Mouse (Mus musculus): ENCODE measurements at regions not wholly inside any gene's neighbourhood (a gene's known extent, or its start where the extent isn't known, plus 50 kb on each side); places are given as distances from the start of the nearest gene placed in this dataset.

DNA sequence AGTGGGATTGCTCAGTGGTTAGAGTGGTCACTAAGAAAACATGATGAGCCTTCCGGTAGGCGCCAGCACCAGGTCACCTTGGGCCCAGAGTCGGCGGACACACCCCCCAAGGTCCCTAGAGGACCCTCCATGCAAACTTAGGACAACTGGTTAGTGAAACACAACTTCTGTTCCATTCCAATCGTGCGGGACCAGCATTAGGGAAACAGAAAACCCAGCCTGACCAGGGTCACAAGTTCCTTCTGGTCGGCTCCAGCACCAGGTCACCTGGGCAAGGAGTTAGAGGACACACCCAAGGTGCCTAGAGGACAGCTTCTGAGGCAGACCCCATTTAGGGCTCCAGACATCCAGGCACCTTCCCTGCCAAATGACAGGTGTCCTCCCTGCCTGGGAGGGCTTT, 109.4 kb upstream of the Mvb12b start:
- 95% methylated on average over 7 of the region's 7 CpGs for WGBS
- Histone ChIP-seq H3K9ac (no peak overlapping the region), H3K4me2 (no peak overlapping the region), H3K4me3 (ENCODE audit: low read depth, low read length) (no peak overlapping the region), H3K27ac (ENCODE audit: low read depth) (no peak overlapping the region), H3K4me1 (ENCODE audit: insufficient read depth) (no peaks in the 10 kb centered on the region), H3K36me3 (ENCODE audit: insufficient read depth) (no peaks in the 10 kb centered on the region), H3K27me3 (ENCODE audit: insufficient read depth, low read length) (no peaks in the 10 kb centered on the region), H3K9me3 (ENCODE audit: low read depth, low read length) (no peaks in the 10 kb centered on the region)
- no peak for DNase-seq
- no peak for ATAC-seq (ENCODE audit: insufficient read depth)
- TF ChIP-seq CTCF (IDR thresholded peaks at IDR 0.05; ENCODE audit: low read depth) = no peak

- ATAC-seq (ENCODE audit: insufficient read depth) = no peak
Measured at GRCm38 (mm10) chr2:33996331-33996730, 108.6 kb upstream of the Mvb12b start.

GRCm38 (mm10) chr2:33991299-33991698, 103.6 kb upstream of the Mvb12b start:
- H3K9ac ChIP-seq = no peak overlapping the region
- no peaks in the 10 kb centered on the region for H3K27me3 ChIP-seq (ENCODE audit: insufficient read depth, low read length)
- H3K36me3 ChIP-seq (ENCODE audit: insufficient read depth) = no peaks in the 10 kb centered on the region
- no peak overlapping the region for H3K4me2 ChIP-seq
- WGBS = 81% methylated on average over 4 of the region's 4 CpGs
- H3K4me3 ChIP-seq (ENCODE audit: low read depth, low read length) = no peak overlapping the region
- H3K4me1 ChIP-seq (ENCODE audit: insufficient read depth) = no peaks in the 10 kb centered on the region
- no peak overlapping the region for H3K27ac ChIP-seq (ENCODE audit: low read depth)
- no peak for ATAC-seq (ENCODE audit: insufficient read depth)
- no peak for TF ChIP-seq CTCF (IDR thresholded peaks at IDR 0.05; ENCODE audit: low read depth)
- DNase-seq = no peak
- no peaks in the 10 kb centered on the region for H3K9me3 ChIP-seq (ENCODE audit: low read depth, low read length)

More at GRCm38 (mm10) chr2:33996331-33996730, 108.6 kb upstream of the Mvb12b start:
- Histone ChIP-seq H3K27ac (ENCODE audit: low read depth) (no peak overlapping the region), H3K36me3 (ENCODE audit: insufficient read depth) (no peaks in the 10 kb centered on the region), H3K4me1 (ENCODE audit: insufficient read depth) (no peaks in the 10 kb centered on the region), H3K9ac (no peak overlapping the region), H3K4me2 (no peak overlapping the region), H3K27me3 (ENCODE audit: insufficient read depth, low read length) (no peaks in the 10 kb centered on the region), H3K4me3 (ENCODE audit: low read depth, low read length) (no peak overlapping the region), H3K9me3 (ENCODE audit: low read depth, low read length) (no peaks in the 10 kb centered on the region)
- TF ChIP-seq CTCF (IDR thresholded peaks at IDR 0.05; ENCODE audit: low read depth) = no peak
- 93% methylated on average over 2 of the region's 2 CpGs for WGBS
- no peak for DNase-seq

GRCm38 (mm10) chr2:33990711-33991110, 103.0 kb upstream of the Mvb12b start:
- ATAC-seq (ENCODE audit: insufficient read depth) = no peak
- Histone ChIP-seq H3K4me3 (ENCODE audit: low read depth, low read length) (no peak overlapping the region), H3K36me3 (ENCODE audit: insufficient read depth) (no peaks in the 10 kb centered on the region), H3K4me1 (ENCODE audit: insufficient read depth) (no peaks in the 10 kb centered on the region), H3K9me3 (ENCODE audit: low read depth, low read length) (no peaks in the 10 kb centered on the region), H3K27ac (ENCODE audit: low read depth) (no peak overlapping the region), H3K4me2 (no peak overlapping the region), H3K27me3 (ENCODE audit: insufficient read depth, low read length) (no peaks in the 10 kb centered on the region), H3K9ac (no peak overlapping the region)
- no peak for DNase-seq
- no peak for TF ChIP-seq CTCF (IDR thresholded peaks at IDR 0.05; ENCODE audit: low read depth)
- WGBS = 91% methylated on average over 6 of the region's 6 CpGs

DNA sequence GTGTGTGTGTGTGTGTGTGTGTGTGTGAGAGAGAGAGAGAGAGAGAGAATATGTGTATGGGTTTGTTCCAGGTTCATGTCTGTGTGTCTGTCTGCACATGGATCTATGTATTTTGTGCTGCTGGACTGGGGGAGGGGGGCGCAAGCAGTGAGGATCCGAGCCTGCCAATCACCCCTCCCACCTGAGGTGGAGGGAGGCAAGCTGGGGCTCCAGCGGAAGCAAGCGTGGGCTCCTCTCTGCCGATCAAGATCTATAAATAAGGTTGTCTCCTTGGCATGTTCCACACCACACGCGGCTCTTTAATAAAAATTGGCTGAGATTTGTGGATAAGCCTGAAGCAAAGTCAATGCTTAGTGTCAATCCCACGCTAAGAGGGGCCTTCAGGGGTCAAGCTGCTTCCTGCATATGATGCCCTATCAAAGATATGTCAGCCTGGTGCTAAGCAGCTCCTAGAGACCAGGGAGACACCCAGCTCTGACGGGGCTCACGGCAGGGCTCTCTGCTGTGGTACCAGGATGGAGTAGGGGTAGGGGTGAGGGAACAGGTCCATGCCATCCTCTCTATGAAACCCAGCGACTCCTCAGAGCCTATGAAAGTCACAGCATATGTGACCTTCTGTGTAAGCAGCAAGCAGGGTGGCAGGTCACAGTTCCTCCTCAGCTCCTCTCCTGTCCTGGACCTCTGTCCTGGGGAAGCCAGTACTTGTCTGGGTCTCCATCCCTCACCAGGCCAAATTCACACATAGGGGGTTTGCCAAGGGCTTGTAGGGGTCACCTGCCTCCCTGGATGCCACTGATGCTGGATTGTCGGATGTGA, 102.0 kb upstream of the Mvb12b start:
- Histone ChIP-seq H3K4me2 (no peak overlapping the region), H3K4me1 (ENCODE audit: insufficient read depth) (no peaks in the 10 kb centered on the region), H3K36me3 (ENCODE audit: insufficient read depth) (no peaks in the 10 kb centered on the region), H3K9me3 (ENCODE audit: low read depth, low read length) (no peaks in the 10 kb centered on the region), H3K9ac (no peak overlapping the region), H3K27ac (ENCODE audit: low read depth) (no peak overlapping the region), H3K4me3 (ENCODE audit: low read depth, low read length) (no peak overlapping the region), H3K27me3 (ENCODE audit: insufficient read depth, low read length) (no peaks in the 10 kb centered on the region)
- WGBS = 55% methylated on average over 12 of the region's 12 CpGs
- DNase-seq = no peak
- ATAC-seq (ENCODE audit: insufficient read depth) = no peak
- TF ChIP-seq CTCF (IDR thresholded peaks at IDR 0.05; ENCODE audit: low read depth) = no peak

GRCm38 (mm10) chr2:33986420-33986819, 98.7 kb upstream of the Mvb12b start:
- Histone ChIP-seq H3K9ac (no peak overlapping the region), H3K4me3 (ENCODE audit: low read depth, low read length) (no peak overlapping the region), H3K4me1 (ENCODE audit: insufficient read depth) (no peaks in the 10 kb centered on the region), H3K36me3 (ENCODE audit: insufficient read depth) (no peaks in the 10 kb centered on the region), H3K9me3 (ENCODE audit: low read depth, low read length) (no peaks in the 10 kb centered on the region), H3K4me2 (no peak overlapping the region), H3K27ac (ENCODE audit: low read depth) (no peak overlapping the region), H3K27me3 (ENCODE audit: insufficient read depth, low read length) (no peaks in the 10 kb centered on the region)
- DNase-seq (peak; percentile 72), ATAC-seq (ENCODE audit: insufficient read depth) (no peak)
- TF ChIP-seq CTCF (IDR thresholded peaks at IDR 0.05; ENCODE audit: low read depth) = no peak
- WGBS = 26% methylated on average over 4 of the region's 4 CpGs

- TF ChIP-seq CTCF (IDR thresholded peaks at IDR 0.05; ENCODE audit: low read depth) = no peak
- H3K36me3 ChIP-seq (ENCODE audit: insufficient read depth) = no peaks in the 10 kb centered on the region
- DNase-seq = no peak
Measured at GRCm38 (mm10) chr2:33985316-33985715, 97.6 kb upstream of the Mvb12b start.

More at GRCm38 (mm10) chr2:33985316-33985715, 97.6 kb upstream of the Mvb12b start:
- Histone ChIP-seq H3K9me3 (ENCODE audit: low read depth, low read length) (no peaks in the 10 kb centered on the region), H3K27ac (ENCODE audit: low read depth) (no peak overlapping the region), H3K4me3 (ENCODE audit: low read depth, low read length) (no peak overlapping the region), H3K9ac (no peak overlapping the region), H3K27me3 (ENCODE audit: insufficient read depth, low read length) (no peaks in the 10 kb centered on the region), H3K4me2 (no peak overlapping the region), H3K4me1 (ENCODE audit: insufficient read depth) (no peaks in the 10 kb centered on the region)
- WGBS = 71% methylated on average over 11 of the region's 11 CpGs
- ATAC-seq (ENCODE audit: insufficient read depth) = no peak
